Mouse (Mus musculus): ENCODE data around the gene Fads6. TPM values are rescaled to one million over a fixed set of nuclear protein-coding genes. Genes with fewer than 3 reads are reported as not detected.
A peak's percentile ranks its signal among the peaks of the same experiment; 100 is the strongest.

Gene Fads6
- polyA plus RNA-seq, 1 experiment from 2014 or later = 0.76 TPM

GRCm38 (mm10) chr11:115241402-115241801 lies 56.1 kb downstream of the Fads6 start:
- WGBS = 93% methylated on average over 11 of the region's 11 CpGs
- H3K4me3 ChIP-seq (replicated peaks; ENCODE audit: low read length) = no peak overlapping the region
- ATAC-seq = no peak

GRCm38 (mm10) chr11:115236570-115236969 lies 60.9 kb downstream of the Fads6 start:
- no peak for ATAC-seq
- Histone ChIP-seq H3K9me3 (ENCODE audit: control insufficient read depth, low read length) (no peaks in the 10 kb centered on the region), H3K9ac (replicated peaks; ENCODE audit: low read depth, low read length) (no peak overlapping the region), H3K4me3 (replicated peaks; ENCODE audit: low read length) (no peak overlapping the region), H3K27ac (ENCODE audit: low read length) (no peak overlapping the region), H3K27me3 (replicated peaks; ENCODE audit: control insufficient read depth, insufficient read depth, low read length) (no peaks in the 10 kb centered on the region), H3K36me3 (ENCODE audit: control insufficient read depth, insufficient read depth) (no peaks in the 10 kb centered on the region), H3K4me2 (ENCODE audit: low read length) (no peak overlapping the region), H3K4me1 (replicated peaks; ENCODE audit: control insufficient read depth, insufficient read depth, low read length) (peaks cover 25% of the 10 kb centered on the region)
- 73% methylated on average over 5 of the region's 5 CpGs for WGBS

More at GRCm38 (mm10) chr11:115241402-115241801, 56.1 kb downstream of the Fads6 start:
- Histone ChIP-seq H3K27ac (ENCODE audit: low read length) (no peak overlapping the region), H3K9ac (replicated peaks; ENCODE audit: low read depth, low read length) (no peak overlapping the region), H3K27me3 (replicated peaks; ENCODE audit: control insufficient read depth, insufficient read depth, low read length) (no peaks in the 10 kb centered on the region), H3K4me2 (ENCODE audit: low read length) (no peak overlapping the region), H3K9me3 (ENCODE audit: control insufficient read depth, low read length) (no peaks in the 10 kb centered on the region), H3K4me1 (replicated peaks; ENCODE audit: control insufficient read depth, insufficient read depth, low read length) (peaks cover 9% of the 10 kb centered on the region), H3K36me3 (ENCODE audit: control insufficient read depth, insufficient read depth) (peaks cover 5% of the 10 kb centered on the region)

GRCm38 (mm10) chr11:115234320-115235044 lies 63.0 kb downstream of the Fads6 start:
- Histone ChIP-seq H3K36me3 (ENCODE audit: control insufficient read depth, insufficient read depth) (no peaks in the 10 kb centered on the region), H3K4me1 (replicated peaks; ENCODE audit: control insufficient read depth, insufficient read depth, low read length) (peaks cover 30% of the 10 kb centered on the region), H3K4me3 (replicated peaks; ENCODE audit: low read length) (no peak overlapping the region), H3K9me3 (ENCODE audit: control insufficient read depth, low read length) (no peaks in the 10 kb centered on the region), H3K9ac (replicated peaks; ENCODE audit: low read depth, low read length) (no peak overlapping the region), H3K27me3 (replicated peaks; ENCODE audit: control insufficient read depth, insufficient read depth, low read length) (no peaks in the 10 kb centered on the region), H3K4me2 (ENCODE audit: low read length) (no peak overlapping the region), H3K27ac (ENCODE audit: low read length) (no peak overlapping the region)
- 83% methylated on average over 15 of the region's 15 CpGs for WGBS
- peak; percentile 4; the same call in 1 of the 2 replicates for ATAC-seq

- H3K36me3 ChIP-seq (ENCODE audit: control insufficient read depth, insufficient read depth) = no peaks in the 10 kb centered on the region
- peak; percentile 44 for ATAC-seq
- WGBS = 46% methylated on average over 20 of the region's 20 CpGs
- no peaks in the 10 kb centered on the region for H3K9me3 ChIP-seq (ENCODE audit: control insufficient read depth, low read length)
- peaks cover 34% of the 10 kb centered on the region for H3K4me1 ChIP-seq (replicated peaks; ENCODE audit: control insufficient read depth, insufficient read depth, low read length)
- H3K4me2 ChIP-seq (ENCODE audit: low read length) = no peak overlapping the region
- no peak overlapping the region for H3K27ac ChIP-seq (ENCODE audit: low read length)
- no peaks in the 10 kb centered on the region for H3K27me3 ChIP-seq (replicated peaks; ENCODE audit: control insufficient read depth, insufficient read depth, low read length)
- H3K9ac ChIP-seq (replicated peaks; ENCODE audit: low read depth, low read length) = no peak overlapping the region
- H3K4me3 ChIP-seq (replicated peaks; ENCODE audit: low read length) = no peak overlapping the region
These were observed 63.8 kb downstream of the Fads6 start for GRCm38 (mm10) chr11:115233526-115234290.

GRCm38 (mm10) chr11:115232889-115233288 lies 64.6 kb downstream of the Fads6 start:
- Histone ChIP-seq H3K9me3 (ENCODE audit: control insufficient read depth, low read length) (no peaks in the 10 kb centered on the region), H3K9ac (replicated peaks; ENCODE audit: low read depth, low read length) (no peak overlapping the region), H3K4me1 (replicated peaks; ENCODE audit: control insufficient read depth, insufficient read depth, low read length) (peaks cover 39% of the 10 kb centered on the region)

GRCm38 (mm10) chr11:115231924-115232323 lies 65.5 kb downstream of the Fads6 start:
- H3K9ac ChIP-seq (replicated peaks; ENCODE audit: low read depth, low read length) = peak overlapping the region; percentile 11; the same call in 1 of the 2 replicates
- peak; percentile 47 for ATAC-seq
- peaks cover 49% of the 10 kb centered on the region for H3K4me1 ChIP-seq (replicated peaks; ENCODE audit: control insufficient read depth, insufficient read depth, low read length)
- H3K4me2 ChIP-seq (ENCODE audit: low read length) = no peak overlapping the region
- peak overlapping the region; percentile 56 for H3K27ac ChIP-seq (ENCODE audit: low read length)
- no peak overlapping the region for H3K4me3 ChIP-seq (replicated peaks; ENCODE audit: low read length)
- H3K27me3 ChIP-seq (replicated peaks; ENCODE audit: control insufficient read depth, insufficient read depth, low read length) = no peaks in the 10 kb centered on the region
- WGBS = 16% methylated on average over 9 of the region's 9 CpGs
- H3K36me3 ChIP-seq (ENCODE audit: control insufficient read depth, insufficient read depth) = no peaks in the 10 kb centered on the region
- H3K9me3 ChIP-seq (ENCODE audit: control insufficient read depth, low read length) = no peaks in the 10 kb centered on the region

More at GRCm38 (mm10) chr11:115232889-115233288, 64.6 kb downstream of the Fads6 start:
- ATAC-seq = no peak
- no peaks in the 10 kb centered on the region for H3K27me3 ChIP-seq (replicated peaks; ENCODE audit: control insufficient read depth, insufficient read depth, low read length)
- H3K4me2 ChIP-seq (ENCODE audit: low read length) = no peak overlapping the region
- no peak overlapping the region for H3K4me3 ChIP-seq (replicated peaks; ENCODE audit: low read length)
- 75% methylated on average over 5 of the region's 5 CpGs for WGBS
- no peaks in the 10 kb centered on the region for H3K36me3 ChIP-seq (ENCODE audit: control insufficient read depth, insufficient read depth)
- no peak overlapping the region for H3K27ac ChIP-seq (ENCODE audit: low read length)

- Histone ChIP-seq H3K4me2 (ENCODE audit: low read length) (no peak overlapping the region), H3K36me3 (ENCODE audit: control insufficient read depth, insufficient read depth) (no peaks in the 10 kb centered on the region), H3K4me3 (replicated peaks; ENCODE audit: low read length) (no peak overlapping the region), H3K9ac (replicated peaks; ENCODE audit: low read depth, low read length) (peak overlapping the region; percentile 11; the same call in 1 of the 2 replicates), H3K27me3 (replicated peaks; ENCODE audit: control insufficient read depth, insufficient read depth, low read length) (no peaks in the 10 kb centered on the region), H3K4me1 (replicated peaks; ENCODE audit: control insufficient read depth, insufficient read depth, low read length) (peaks cover 55% of the 10 kb centered on the region), H3K9me3 (ENCODE audit: control insufficient read depth, low read length) (no peaks in the 10 kb centered on the region), H3K27ac (ENCODE audit: low read length) (peak overlapping the region; percentile 56)
- ATAC-seq = no peak
- 55% methylated on average over 14 of the region's 14 CpGs for WGBS
These were observed 66.1 kb downstream of the Fads6 start for GRCm38 (mm10) chr11:115231168-115231915.
